Mouse (Mus musculus): ENCODE measurements around the gene Ulbp1.
"Not testable (repeated sequence)": the region's sequence is repeated elsewhere in the genome, so short reads cannot be mapped to it uniquely, and the experiment has no call there.

The Ulbp1 gene

GRCm38 (mm10) chr10:7473197-7473889 lies at the start of gene Ulbp1:
Ulbp1 (minus strand) TSS chr10:7473638.
- DNase-seq (ENCODE audit: low spot score in 2 of 2) = peak; percentile 71 to 76

DNA sequence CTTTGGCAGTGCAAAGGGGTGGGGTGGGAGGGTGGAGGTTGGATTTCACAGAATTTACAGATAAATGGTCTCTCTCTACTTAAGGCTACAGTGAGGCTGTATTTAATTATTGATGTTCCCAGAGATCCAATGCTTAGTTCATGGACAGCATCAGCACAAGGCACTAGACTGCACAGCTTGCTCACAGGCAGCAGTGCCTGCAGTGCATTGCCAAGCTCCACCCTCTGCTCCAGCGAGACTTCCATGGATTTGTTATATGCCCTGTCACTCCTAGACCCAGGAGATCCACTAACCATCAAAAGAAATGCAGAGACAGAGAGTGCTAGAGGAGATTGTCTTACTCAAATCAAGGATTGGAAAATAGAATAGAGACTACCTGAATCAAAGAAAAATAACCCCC lies 24.7 kb upstream of the Ulbp1 start:
- DNase-seq (ENCODE audit: low spot score in 2 of 2) = not testable (repeated sequence)

- not testable (repeated sequence) for DNase-seq (ENCODE audit: low spot score in 2 of 2)
These were observed 18.9 kb upstream of the Ulbp1 start for GRCm38 (mm10) chr10:7492384-7492783.

GRCm38 (mm10) chr10:7483650-7484049 lies 10.2 kb upstream of the Ulbp1 start:
- no peak for DNase-seq (ENCODE audit: low spot score in 2 of 2)

- DNase-seq (ENCODE audit: low spot score in 2 of 2) = peak in 1 of 2 experiments; percentile 19
These were observed 787 bp upstream of the Ulbp1 start for GRCm38 (mm10) chr10:7474225-7474624.

GRCm38 (mm10) chr10:7471664-7472063 lies 1.8 kb downstream of the Ulbp1 start:
- DNase-seq (ENCODE audit: low spot score in 2 of 2) = no peak

DNA sequence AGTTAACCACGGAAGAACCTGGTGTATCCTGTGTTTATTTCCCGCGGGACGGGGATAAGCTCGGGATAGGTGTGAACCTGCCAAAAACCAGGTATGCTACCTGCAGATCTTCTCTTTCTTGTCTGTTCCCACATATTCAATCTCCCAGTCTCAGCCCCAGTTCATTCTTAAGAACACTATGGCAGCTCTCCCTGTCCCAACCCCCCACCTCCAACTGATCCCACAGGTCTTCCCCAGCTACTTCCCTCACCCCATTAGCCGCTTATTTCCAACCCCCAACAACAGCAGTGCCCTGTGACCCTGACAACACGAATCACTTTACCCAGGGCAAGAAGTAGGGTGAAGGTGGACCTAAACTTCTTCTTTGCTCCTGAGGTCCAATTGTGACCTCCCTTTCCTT lies 3.0 kb downstream of the Ulbp1 start:
- DNase-seq (ENCODE audit: low spot score in 2 of 2) = no peak

DNA sequence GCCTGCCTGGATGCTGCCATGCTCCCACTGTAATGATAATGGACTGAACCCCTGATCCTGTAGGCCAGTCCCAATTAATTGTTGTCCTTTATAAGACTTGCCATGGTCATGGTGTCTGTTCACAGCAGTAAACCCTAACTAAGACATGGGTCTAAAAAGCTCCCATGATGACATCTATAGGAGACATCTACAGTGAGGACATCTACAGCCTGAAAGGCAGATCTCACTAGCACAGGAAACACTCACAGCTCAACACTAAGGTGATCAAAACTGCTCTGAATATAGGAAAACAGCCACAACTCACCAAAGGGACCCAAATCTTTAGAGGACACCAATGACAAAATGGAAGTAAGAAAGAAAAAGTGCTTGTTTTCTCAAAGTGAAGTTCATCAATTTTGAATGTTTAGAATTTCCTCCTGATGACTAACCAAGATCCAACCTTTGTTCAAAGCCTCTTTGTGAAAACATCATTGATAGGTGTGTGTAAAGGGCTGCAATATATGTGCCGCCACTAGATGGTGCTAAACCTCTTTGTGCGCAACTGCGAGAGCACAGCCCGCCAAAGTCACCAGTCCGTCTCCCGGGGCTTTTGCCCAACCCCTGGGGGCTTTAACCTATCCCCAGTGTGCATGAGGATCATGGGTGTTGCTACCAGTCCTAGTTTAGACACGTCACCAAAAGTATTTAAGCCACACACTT lies 3.6 kb downstream of the Ulbp1 start:
- DNase-seq (ENCODE audit: low spot score in 2 of 2) = peak; percentile 49 to 51

DNA sequence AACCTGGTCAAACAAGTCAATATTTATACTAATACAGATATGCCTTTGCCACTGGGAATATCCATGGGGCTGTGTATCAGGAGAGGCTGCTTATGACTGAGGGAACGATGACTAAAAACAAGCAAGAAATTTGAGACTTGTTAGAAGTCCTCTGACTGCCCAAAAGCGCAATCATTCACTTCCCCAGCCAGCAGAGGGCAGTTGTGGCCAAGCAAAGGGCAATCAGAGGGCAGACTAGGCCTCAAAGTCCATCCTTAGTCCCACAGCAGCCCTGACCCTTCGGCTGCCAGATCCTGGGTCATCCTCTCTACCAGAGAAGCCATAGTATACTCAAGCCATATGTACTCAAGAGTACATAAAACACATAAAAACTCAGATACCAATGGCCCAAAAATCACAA lies 11.4 kb downstream of the Ulbp1 start:
- no peak for DNase-seq (ENCODE audit: low spot score in 2 of 2)

DNA sequence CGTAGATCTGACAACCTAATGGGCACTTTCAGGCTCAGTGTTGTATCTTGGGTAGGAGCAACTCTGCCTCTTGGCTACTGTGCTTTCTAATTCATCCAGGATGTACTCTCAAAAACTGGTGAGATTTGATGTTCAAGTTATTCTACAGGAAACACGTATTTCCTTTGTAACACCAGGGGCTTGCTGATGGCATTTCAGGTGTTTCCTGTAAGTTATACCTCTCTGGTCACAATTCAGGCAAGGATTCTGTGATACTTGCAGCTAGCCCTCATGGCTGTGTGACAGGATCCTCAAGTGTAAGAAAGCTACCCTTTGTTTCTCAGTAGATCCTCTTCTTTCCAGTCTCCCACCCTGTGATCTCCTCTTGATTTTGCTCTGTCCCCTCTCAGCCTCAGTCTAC lies 34.5 kb downstream of the Ulbp1 start:
- no peak for DNase-seq (ENCODE audit: low spot score in 2 of 2)

DNA sequence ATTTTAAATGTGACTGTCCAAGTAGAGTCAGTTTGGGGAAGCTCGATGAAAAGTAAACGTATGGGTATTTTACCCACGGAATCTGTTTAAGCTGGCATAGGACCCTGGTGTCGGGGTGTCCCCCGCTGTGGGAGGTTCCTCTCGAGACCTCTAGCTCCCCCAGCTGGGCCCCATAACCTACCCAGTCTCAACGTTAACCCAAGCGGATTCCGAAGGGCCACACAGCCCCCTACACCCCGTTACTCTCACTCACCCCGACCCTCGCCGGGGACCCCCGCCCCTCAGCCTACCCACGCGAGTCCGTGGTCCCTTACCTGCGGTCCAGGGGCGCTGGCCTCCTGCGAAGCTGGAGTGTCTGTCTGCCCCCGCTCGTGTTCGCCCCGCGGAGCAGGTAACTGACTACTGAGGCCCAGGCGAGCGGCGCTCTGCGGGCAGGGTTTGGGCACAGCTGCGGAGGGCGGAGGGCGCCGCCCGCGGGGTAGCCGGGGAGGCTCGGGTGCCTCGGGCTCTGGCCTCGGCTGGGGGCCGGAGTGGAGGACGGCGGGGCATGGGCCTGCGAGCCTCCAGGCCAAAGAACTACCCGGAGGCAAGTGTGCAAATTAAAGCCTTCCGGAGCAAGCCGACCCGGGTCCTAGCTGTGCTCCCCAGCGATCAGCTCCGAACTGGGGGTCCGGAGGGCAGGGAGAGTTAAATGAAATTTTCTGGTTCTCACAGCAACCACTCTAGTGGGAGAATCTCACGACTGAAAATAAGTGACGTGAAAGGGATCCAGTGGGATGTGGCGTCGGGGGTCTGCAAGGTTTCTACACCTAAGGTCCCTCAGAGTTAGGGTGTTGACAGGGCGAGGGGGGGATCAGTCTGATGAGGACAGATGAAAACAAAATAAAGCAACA lies 80.0 kb downstream of the Ulbp1 start:
- DNase-seq (ENCODE audit: low spot score in 2 of 2) = no peak

GRCm38 (mm10) chr10:7391935-7392930 lies 81.2 kb downstream of the Ulbp1 start:
- DNase-seq (ENCODE audit: low spot score in 2 of 2) = no peak

DNA sequence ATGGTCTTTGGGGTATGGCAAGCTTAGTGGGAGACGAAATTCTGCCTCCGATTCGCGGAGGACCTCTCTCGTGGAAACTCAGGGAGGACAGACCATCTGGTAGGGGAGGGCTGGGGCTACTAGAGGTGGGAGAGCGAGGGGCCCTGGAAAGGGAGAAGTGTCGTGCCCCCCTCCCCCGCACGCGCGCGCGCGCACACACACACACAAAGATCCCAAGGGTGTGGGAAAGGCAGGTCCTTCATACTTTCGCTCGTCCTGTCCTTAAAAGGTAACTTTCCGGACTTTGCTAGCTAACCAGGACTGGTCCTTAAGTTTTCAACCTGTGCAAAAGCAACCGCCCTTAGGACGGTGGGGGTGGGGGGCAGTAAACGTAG lies 81.9 kb downstream of the Ulbp1 start:
- no peak for DNase-seq (ENCODE audit: low spot score in 2 of 2)

GRCm38 (mm10) chr10:7391108-7391507 lies 82.3 kb downstream of the Ulbp1 start:
- peak in 1 of 2 experiments; percentile 4 for DNase-seq (ENCODE audit: low spot score in 2 of 2)

Measured in spleen, postnatal 36 days (tissue).